In genomic region chr5:147051500-147052308, GRCm38 (mm10) we compare ENCODE assay signal across 11 mouse cellular contexts. TPM values are rescaled to one million over a fixed set of nuclear protein-coding genes. Genes with fewer than 3 reads are reported as not detected.
A peak's percentile ranks its signal among the peaks of the same experiment; 100 is the strongest.
DNase-seq lines count a peak whose midpoint lies in the region; ATAC-seq and TF ChIP-seq lines count a peak whose summit lies in the region.
"Had no signal": no experiment of that assay in that cellular context is flagged by ENCODE, and none has a peak within 500 bp of the region (broad histone marks: within the 10 kb centered on the region; RNA-seq: fewer than 3 reads in every experiment).

No protein-coding gene starts in this region.

- H3K4me3 ChIP-seq in kidney, adult 2 months (ENCODE audit: insufficient read depth, low read depth, low read length), result no peak overlapping the region
- no peak overlapping the region for H3K4me3 ChIP-seq in intestine, postnatal 0 days (ENCODE audit: low read depth, low read length)
- H3K4me3 ChIP-seq in limb, embryonic 10.5 days, result no peak overlapping the region

- H3K36me3 ChIP-seq in kidney, adult 2 months (ENCODE audit: control insufficient read depth, insufficient read depth, low read length), result no peaks in the 10 kb centered on the region
- no peaks in the 10 kb centered on the region for H3K36me3 ChIP-seq in intestine, postnatal 0 days (ENCODE audit: control insufficient read depth, insufficient read depth)
- H3K36me3 ChIP-seq in limb, embryonic 10.5 days, result no peaks in the 10 kb centered on the region

- DNase-seq in adrenal gland, adult 2 months, result peak; percentile 57
- DNase-seq in adrenal gland, postnatal 4 days (ENCODE audit: low spot score in 2 of 2), result no peak
- no peak for DNase-seq in kidney, adult 2 months
- no peak for DNase-seq in kidney, adult 8-10 months
- DNase-seq in A20 (ENCODE audit: low read depth, low spot score), result peak; percentile 79
- no peak for DNase-seq in limb, embryonic 10.5 days (ENCODE audit: low spot score)
- DNase-seq in frontal cortex, postnatal 14 days (ENCODE audit: low spot score in 2 of 2), result no peak
- DNase-seq: cerebellum, adult 11 months; gastrocnemius, postnatal 14 days; lung, postnatal 14 days had no signal

- peak overlapping the region; percentile 32 for H3K27ac ChIP-seq in kidney, adult 2 months (ENCODE audit: insufficient read depth, low read depth, low read length)
- H3K27ac ChIP-seq in intestine, postnatal 0 days (ENCODE audit: low read depth, low read length), result no peak overlapping the region; the same call in 1 of the 2 replicates
- H3K27ac ChIP-seq in limb, embryonic 10.5 days, result no peak overlapping the region

- no peaks in the 10 kb centered on the region for H3K27me3 ChIP-seq in kidney, adult 2 months (replicated peaks; ENCODE audit: control insufficient read depth, insufficient read depth, low read length)
- H3K27me3 ChIP-seq in intestine, postnatal 0 days (replicated peaks; ENCODE audit: control insufficient read depth, insufficient read depth, low read length), result no peaks in the 10 kb centered on the region
- H3K27me3 ChIP-seq in limb, embryonic 10.5 days (ENCODE audit: low read depth, poor library complexity, severe bottlenecking), result no peaks in the 10 kb centered on the region

- peak overlapping the region; percentile 32 for H3K4me2 ChIP-seq in intestine, postnatal 0 days (replicated peaks; ENCODE audit: low read depth)

- no peak for ATAC-seq in intestine, postnatal 0 days

- H3K9ac ChIP-seq in intestine, postnatal 0 days (ENCODE audit: low read depth, low read length), result no peak overlapping the region

- no peaks in the 10 kb centered on the region for H3K9me3 ChIP-seq in intestine, postnatal 0 days (ENCODE audit: control insufficient read depth)
- H3K9me3 ChIP-seq in limb, embryonic 10.5 days (replicated peaks), result no peaks in the 10 kb centered on the region

- H3K4me1 ChIP-seq in kidney, adult 2 months (ENCODE audit: control insufficient read depth, insufficient read depth, low read length), result peaks cover 17% of the 10 kb centered on the region
- peaks cover 2% of the 10 kb centered on the region; the same call in 1 of the 2 replicates for H3K4me1 ChIP-seq in intestine, postnatal 0 days (replicated peaks; ENCODE audit: control insufficient read depth, insufficient read depth, low read length)
- 0 out of 2 replicates have a peak, but pooled peaks cover 11% of the 10 kb centered on the region for H3K4me1 ChIP-seq in limb, embryonic 10.5 days

- WGBS in kidney, adult 2 months, result 43% methylated on average over 29 of the region's 29 CpGs
- 63% methylated on average over 29 of the region's 29 CpGs for WGBS in intestine, postnatal 0 days
- WGBS in limb, embryonic 10.5 days, result 77% methylated on average over 29 of the region's 29 CpGs

- TF ChIP-seq POLR2A in kidney, adult 2 months (IDR thresholded peaks at IDR 0.05; ENCODE audit: low read depth, low read length), result no peak

- TF ChIP-seq CTCF in kidney, adult 2 months (conservative IDR thresholded peaks at IDR 0.05; ENCODE audit: insufficient read depth, insufficient read length, low read depth, low read length), result no peak
- TF ChIP-seq CTCF in intestine, postnatal 0 days (IDR thresholded peaks at IDR 0.05; ENCODE audit: low read depth), result no peak

RNA-seq across cellular contexts. Expression of gene Lnx2, which starts 24.7 kb away (rescaled TPM):
- total RNA-seq in adrenal gland, adult 2 months (2021), result 10 to 100 TPM; 13.0 to 13.4 TPM
- polyA plus RNA-seq in adrenal gland, adult 2 months (2012; rRNA removed), result 33.1 and 38.5 TPM in 2 replicates
- 10 to 100 TPM; 19.1 to 19.8 TPM for total RNA-seq in adrenal gland, postnatal 4 days (2021)
- 24.1 TPM in 2 replicates for polyA plus RNA-seq in kidney, adult 2 months (2012; rRNA removed)
- 9.7 and 10.2 TPM in 2 replicates for polyA plus RNA-seq in intestine, postnatal 0 days (2015; fragmentation: Nextera tagmentation; extraction: Ambion mirVana)
- polyA plus RNA-seq in limb, embryonic 10.5 days (2016; fragmentation: Nextera tagmentation; extraction: Ambion mirVana), result 10.4 and 12.0 TPM in 2 replicates

RNA-seq across cellular contexts. Expression of gene Polr1d, which starts 25.1 kb away (rescaled TPM):
- 100 to 1,000 TPM; 111 to 124 TPM for total RNA-seq in adrenal gland, adult 2 months (2021)
- polyA plus RNA-seq in adrenal gland, adult 2 months (2012; rRNA removed), result 42.9 and 45.9 TPM in 2 replicates
- 100 to 1,000 TPM; 131 to 133 TPM for total RNA-seq in adrenal gland, postnatal 4 days (2021)
- polyA plus RNA-seq in kidney, adult 2 months (2012; rRNA removed), result 44.8 and 55.9 TPM in 2 replicates
- polyA plus RNA-seq in intestine, postnatal 0 days (2015; fragmentation: Nextera tagmentation; extraction: Ambion mirVana), result 116 and 118 TPM in 2 replicates
- polyA plus RNA-seq in limb, embryonic 10.5 days (2016; fragmentation: Nextera tagmentation; extraction: Ambion mirVana), result 129 and 149 TPM in 2 replicates

Comparison
In these comparisons a context has a peak if more than half of its experiments do, and no peak if none do; other contexts are left out.
1. DNase-seq: peak in adrenal gland, adult 2 months (single experiment) and A20 (single experiment); none in adrenal gland, postnatal 4 days (0 of 2), kidney, adult 2 months (single experiment), kidney, adult 8-10 months (0 of 2), limb, embryonic 10.5 days (single experiment) and frontal cortex, postnatal 14 days (0 of 2).